Mouse (Mus musculus) olfactory bulb, adult 2 months (tissue): ENCODE results near the gene Gm28845.

ENCODE experiments used
- CTCF ChIP-seq: fragments of 200-500 bp; IDR thresholded peaks from 2 replicates; pipeline ENCODE4 v1.5.1; 2012; ENCODE audit warnings: low read depth, mild to moderate bottlenecking, low read length, moderate library complexity; ENCODE audit not compliant: insufficient read depth
- POLR2A ChIP-seq: fragments of 200-500 bp; IDR thresholded peaks from 2 replicates; pipeline ENCODE4 v1.6.1; 2012; ENCODE audit warnings: mild to moderate bottlenecking, low read depth, low read length, moderate library complexity; ENCODE audit not compliant: insufficient read depth

DNA sequence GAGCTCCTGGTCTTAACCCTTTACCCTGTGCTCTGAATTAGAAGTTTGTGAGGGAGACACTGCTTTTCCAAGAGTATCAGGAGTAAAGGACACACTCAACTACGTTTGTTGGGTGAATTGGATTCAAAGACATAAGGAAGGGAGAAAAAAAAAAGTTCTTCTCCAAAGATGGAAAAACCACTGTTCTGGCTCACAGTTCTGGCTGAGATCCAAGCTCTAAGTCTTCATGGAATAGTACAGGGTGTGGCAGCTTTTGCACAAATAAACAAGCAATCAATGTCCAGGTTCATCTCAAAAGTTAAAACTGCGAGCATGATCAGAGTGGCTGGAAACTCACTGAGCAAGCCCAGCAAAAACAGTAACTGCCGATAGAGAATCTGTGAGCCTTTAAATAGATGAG, 28.6 kb upstream of the Gm28845 start:
- TF ChIP-seq POLR2A (no peak), CTCF (no peak)
